Mouse (Mus musculus) ES-E14 (cell line): ENCODE results near the gene Bicral.
A peak's percentile ranks its signal among the peaks of the same experiment; 100 is the strongest.

Source experiments
- CHD2 ChIP-seq: IDR thresholded peaks from 2 replicates; pipeline ENCODE4 v1.6.1; 2014; ENCODE audit warnings: mild to moderate bottlenecking, low read depth, low read length, inconsistent platforms
- MAFK ChIP-seq: IDR thresholded peaks from 2 replicates; pipeline ENCODE4 v1.6.1; 2014; ENCODE audit warnings: mild to moderate bottlenecking, low read depth, low read length, inconsistent platforms; ENCODE audit not compliant: insufficient read depth

GRCm38 (mm10) chr17:46810672-46811071 is 47.6 kb downstream of the Bicral start:
- TF ChIP-seq CHD2 (no peak), MAFK (0 out of 2 replicates have a peak, but pooled peaks have one; percentile 18)
